Mouse (Mus musculus) lung, adult 2 months (tissue): ENCODE data around the gene Ranbp9.

Experiments used
- CTCF ChIP-seq: fragments of 200-500 bp; IDR thresholded peaks from 2 replicates; pipeline ENCODE4 v1.5.1; 2011; ENCODE audit warnings: mild to moderate bottlenecking, low read length, control low read depth; ENCODE audit not compliant: insufficient read depth
- POLR2A ChIP-seq: fragments of 200-500 bp; IDR thresholded peaks from 2 replicates; pipeline ENCODE4 v1.6.1; 2011; ENCODE audit warnings: low read depth, mild to moderate bottlenecking, control low read depth, low read length, borderline replicate concordance; ENCODE audit errors: extremely low read depth

- no peak for TF ChIP-seq CTCF
- no peak for TF ChIP-seq POLR2A
Measured at GRCm38 (mm10) chr13:43521940-43522339, 40.9 kb upstream of the Ranbp9 start.
